Mouse (Mus musculus): ENCODE measurements around the gene Dph2. TPM values are rescaled to one million over a fixed set of nuclear protein-coding genes. Genes with fewer than 3 reads are reported as not detected.

Gene Dph2
- total and polyA plus RNA-seq, 2 experiments from 2014 or later: 7.2 to 10.2 TPM

DNA sequence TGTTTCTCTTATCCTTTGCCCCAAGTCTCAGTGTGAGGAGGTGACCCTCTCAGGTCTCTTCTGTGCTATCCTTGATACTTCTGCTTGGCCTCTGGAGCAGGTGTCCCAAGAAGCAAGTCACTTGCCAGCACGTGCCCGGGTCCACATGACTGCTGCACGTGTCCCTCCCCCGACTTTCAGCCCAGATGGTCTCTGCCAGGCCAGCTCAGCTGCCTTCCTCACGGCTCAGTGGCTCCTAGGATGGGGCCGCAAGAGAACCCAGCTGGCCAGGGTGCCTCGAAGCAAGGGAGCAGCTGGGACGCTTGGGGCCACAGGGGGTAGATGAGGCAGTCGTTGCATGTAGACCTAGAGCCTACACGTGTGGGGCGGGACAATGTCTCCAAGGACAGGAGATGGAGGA is 46.5 kb downstream of the Dph2 start:
- H3K9me3 ChIP-seq (replicated peaks; ENCODE audit: control insufficient read depth, low read length): no peaks in the 10 kb centered on the region
- H3K4me3 ChIP-seq (ENCODE audit: low read depth, low read length): no peak overlapping the region
- H3K4me1 ChIP-seq (ENCODE audit: control insufficient read depth, insufficient read depth): no peaks in the 10 kb centered on the region
- TF ChIP-seq EP300 (IDR thresholded peaks at IDR 0.05; ENCODE audit: low read depth) (no peak), CTCF (IDR thresholded peaks at IDR 0.05; ENCODE audit: low read depth) (no peak)
- no peak overlapping the region for H3K4me2 ChIP-seq (ENCODE audit: low read depth, low read length)
- no peak overlapping the region for H3K9ac ChIP-seq (replicated peaks; ENCODE audit: low read depth, low read length)
- no peak overlapping the region for H3K27ac ChIP-seq (ENCODE audit: low read depth)
- H3K36me3 ChIP-seq (replicated peaks; ENCODE audit: control insufficient read depth, insufficient read depth, low read length): no peaks in the 10 kb centered on the region
- WGBS: 86% methylated on average over 11 of the region's 11 CpGs
- DNase-seq (ENCODE audit: low spot score) (no peak), ATAC-seq (ENCODE audit: insufficient read depth, low read depth) (no peak)
- H3K27me3 ChIP-seq (ENCODE audit: control insufficient read depth, insufficient read depth, low read length): no peaks in the 10 kb centered on the region

DNA sequence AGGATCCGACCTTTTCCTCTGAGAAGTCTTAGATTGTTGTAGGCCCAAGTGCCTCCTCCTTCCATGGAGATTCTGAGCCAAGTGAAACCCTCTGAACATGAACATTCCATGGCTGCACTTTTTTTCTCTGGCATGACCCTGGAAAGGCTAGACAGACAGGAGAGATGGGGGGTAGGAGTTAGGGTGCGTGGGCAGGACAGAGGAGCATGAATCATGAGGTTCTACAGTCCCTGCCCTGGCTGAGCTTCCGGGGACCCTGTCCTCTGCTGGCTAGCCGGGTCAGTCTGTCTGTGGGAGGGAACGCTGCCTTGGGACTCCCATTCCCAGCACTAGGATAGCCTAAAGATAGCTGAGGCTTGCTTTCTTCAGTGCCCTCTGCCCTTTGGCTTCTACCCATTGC is 47.4 kb downstream of the Dph2 start:
- Histone ChIP-seq H3K36me3 (replicated peaks; ENCODE audit: control insufficient read depth, insufficient read depth, low read length) (no peaks in the 10 kb centered on the region), H3K27me3 (ENCODE audit: control insufficient read depth, insufficient read depth, low read length) (no peaks in the 10 kb centered on the region), H3K4me1 (ENCODE audit: control insufficient read depth, insufficient read depth) (no peaks in the 10 kb centered on the region), H3K4me2 (ENCODE audit: low read depth, low read length) (no peak overlapping the region), H3K27ac (ENCODE audit: low read depth) (no peak overlapping the region), H3K9ac (replicated peaks; ENCODE audit: low read depth, low read length) (no peak overlapping the region), H3K9me3 (replicated peaks; ENCODE audit: control insufficient read depth, low read length) (no peaks in the 10 kb centered on the region), H3K4me3 (ENCODE audit: low read depth, low read length) (no peak overlapping the region)
- TF ChIP-seq CTCF (IDR thresholded peaks at IDR 0.05; ENCODE audit: low read depth): no peak
- TF ChIP-seq EP300 (IDR thresholded peaks at IDR 0.05; ENCODE audit: low read depth): no peak
- no peak for ATAC-seq (ENCODE audit: insufficient read depth, low read depth)
- 68% methylated on average over 5 of the region's 5 CpGs for WGBS
- no peak for DNase-seq (ENCODE audit: low spot score)

- Histone ChIP-seq H3K4me3 (ENCODE audit: low read depth, low read length) (no peak overlapping the region), H3K36me3 (replicated peaks; ENCODE audit: control insufficient read depth, insufficient read depth, low read length) (no peaks in the 10 kb centered on the region), H3K4me1 (ENCODE audit: control insufficient read depth, insufficient read depth) (no peaks in the 10 kb centered on the region), H3K9me3 (replicated peaks; ENCODE audit: control insufficient read depth, low read length) (no peaks in the 10 kb centered on the region), H3K4me2 (ENCODE audit: low read depth, low read length) (no peak overlapping the region), H3K27me3 (ENCODE audit: control insufficient read depth, insufficient read depth, low read length) (no peaks in the 10 kb centered on the region), H3K27ac (ENCODE audit: low read depth) (no peak overlapping the region), H3K9ac (replicated peaks; ENCODE audit: low read depth, low read length) (no peak overlapping the region)
- TF ChIP-seq CTCF (IDR thresholded peaks at IDR 0.05; ENCODE audit: low read depth) (no peak), EP300 (IDR thresholded peaks at IDR 0.05; ENCODE audit: low read depth) (no peak)
- 84% methylated on average over 5 of the region's 5 CpGs for WGBS
- ATAC-seq (ENCODE audit: insufficient read depth, low read depth) (no peak), DNase-seq (ENCODE audit: low spot score) (no peak)
These were observed 48.7 kb downstream of the Dph2 start for GRCm38 (mm10) chr4:117843101-117843500.

GRCm38 (mm10) chr4:117841566-117841965 is 50.3 kb downstream of the Dph2 start:
- WGBS: 64% methylated on average over 3 of the region's 3 CpGs

DNA sequence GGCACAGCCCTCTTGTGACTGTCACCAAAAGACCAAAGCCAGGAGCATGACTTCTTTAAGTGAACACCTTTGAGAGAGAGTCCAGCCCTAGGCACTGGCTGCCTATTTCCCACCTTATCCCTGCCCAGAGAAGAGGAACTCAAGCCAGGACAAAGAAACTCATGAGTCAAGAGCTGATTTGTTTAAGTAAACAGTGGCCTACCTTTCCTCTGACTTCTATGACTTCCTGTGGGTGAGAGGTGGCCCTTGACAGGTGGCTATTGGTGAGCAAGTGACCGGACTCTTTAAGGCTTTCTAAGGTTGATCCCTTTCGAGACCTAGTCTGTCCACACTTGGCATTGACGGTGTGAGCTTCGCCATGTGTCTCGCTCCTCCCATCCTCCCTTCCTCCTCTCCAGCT is 51.0 kb downstream of the Dph2 start:
- Histone ChIP-seq H3K9me3 (replicated peaks; ENCODE audit: control insufficient read depth, low read length) (no peaks in the 10 kb centered on the region), H3K4me1 (ENCODE audit: control insufficient read depth, insufficient read depth) (no peaks in the 10 kb centered on the region), H3K36me3 (replicated peaks; ENCODE audit: control insufficient read depth, insufficient read depth, low read length) (no peaks in the 10 kb centered on the region), H3K27me3 (ENCODE audit: control insufficient read depth, insufficient read depth, low read length) (no peaks in the 10 kb centered on the region), H3K27ac (ENCODE audit: low read depth) (no peak overlapping the region), H3K4me2 (ENCODE audit: low read depth, low read length) (no peak overlapping the region), H3K4me3 (ENCODE audit: low read depth, low read length) (no peak overlapping the region), H3K9ac (replicated peaks; ENCODE audit: low read depth, low read length) (no peak overlapping the region)
- ATAC-seq (ENCODE audit: insufficient read depth, low read depth) (no peak), DNase-seq (ENCODE audit: low spot score) (no peak)
- 88% methylated on average over 5 of the region's 5 CpGs for WGBS
- TF ChIP-seq CTCF (IDR thresholded peaks at IDR 0.05; ENCODE audit: low read depth) (no peak), EP300 (IDR thresholded peaks at IDR 0.05; ENCODE audit: low read depth) (no peak)

More at GRCm38 (mm10) chr4:117841566-117841965, 50.3 kb downstream of the Dph2 start:
- Histone ChIP-seq H3K4me1 (ENCODE audit: control insufficient read depth, insufficient read depth) (no peaks in the 10 kb centered on the region), H3K36me3 (replicated peaks; ENCODE audit: control insufficient read depth, insufficient read depth, low read length) (no peaks in the 10 kb centered on the region), H3K4me2 (ENCODE audit: low read depth, low read length) (no peak overlapping the region), H3K9ac (replicated peaks; ENCODE audit: low read depth, low read length) (no peak overlapping the region), H3K4me3 (ENCODE audit: low read depth, low read length) (no peak overlapping the region), H3K27ac (ENCODE audit: low read depth) (no peak overlapping the region), H3K27me3 (ENCODE audit: control insufficient read depth, insufficient read depth, low read length) (no peaks in the 10 kb centered on the region), H3K9me3 (replicated peaks; ENCODE audit: control insufficient read depth, low read length) (no peaks in the 10 kb centered on the region)
- TF ChIP-seq EP300 (IDR thresholded peaks at IDR 0.05; ENCODE audit: low read depth) (no peak), CTCF (IDR thresholded peaks at IDR 0.05; ENCODE audit: low read depth) (no peak)
- no peak for DNase-seq (ENCODE audit: low spot score)
- no peak for ATAC-seq (ENCODE audit: insufficient read depth, low read depth)

GRCm38 (mm10) chr4:117839366-117839765 is 52.5 kb downstream of the Dph2 start:
- H3K27me3 ChIP-seq (ENCODE audit: control insufficient read depth, insufficient read depth, low read length): 0 out of 2 replicates have a peak, but pooled peaks cover 4% of the 10 kb centered on the region
- TF ChIP-seq CTCF (IDR thresholded peaks at IDR 0.05; ENCODE audit: low read depth) (no peak), EP300 (IDR thresholded peaks at IDR 0.05; ENCODE audit: low read depth) (no peak)
- no peaks in the 10 kb centered on the region for H3K36me3 ChIP-seq (replicated peaks; ENCODE audit: control insufficient read depth, insufficient read depth, low read length)
- no peaks in the 10 kb centered on the region for H3K4me1 ChIP-seq (ENCODE audit: control insufficient read depth, insufficient read depth)
- no peak for DNase-seq (ENCODE audit: low spot score)
- ATAC-seq (ENCODE audit: insufficient read depth, low read depth): no peak
- no peak overlapping the region for H3K4me2 ChIP-seq (ENCODE audit: low read depth, low read length)
- H3K27ac ChIP-seq (ENCODE audit: low read depth): no peak overlapping the region
- H3K4me3 ChIP-seq (ENCODE audit: low read depth, low read length): no peak overlapping the region
- no peaks in the 10 kb centered on the region for H3K9me3 ChIP-seq (replicated peaks; ENCODE audit: control insufficient read depth, low read length)
- no peak overlapping the region for H3K9ac ChIP-seq (replicated peaks; ENCODE audit: low read depth, low read length)
- 74% methylated on average over 6 of the region's 6 CpGs for WGBS

Other genes starting within 250 kb of the Dph2 start
- 42.1 and 50.4 TPM in 2 replicates for gene Dmap1, start 209.8 kb downstream of the Dph2 start, total RNA-seq (2014; rRNA removed; ENCODE audit: low replicate concordance)
- gene Dmap1, start 209.8 kb downstream of the Dph2 start, polyA plus RNA-seq (2015; fragmentation: Nextera tagmentation; extraction: Ambion mirVana): 32.1 and 32.6 TPM in 2 replicates
- gene Gm12845, start 167.6 kb downstream of the Dph2 start, total RNA-seq (2014; rRNA removed; ENCODE audit: low replicate concordance): not detected in 2 replicates
- not detected in 2 replicates for gene Gm12845, start 167.6 kb downstream of the Dph2 start, polyA plus RNA-seq (2015; fragmentation: Nextera tagmentation; extraction: Ambion mirVana)
- gene Klf17, start 126.4 kb downstream of the Dph2 start, total RNA-seq (2014; rRNA removed; ENCODE audit: low replicate concordance): not detected in 2 replicates
- gene Klf17, start 126.4 kb downstream of the Dph2 start, polyA plus RNA-seq (2015; fragmentation: Nextera tagmentation; extraction: Ambion mirVana): not detected in 2 replicates
- gene Slc6a9, start 57.5 kb downstream of the Dph2 start, total RNA-seq (2014; rRNA removed; ENCODE audit: low replicate concordance): 2.1 and 3.6 TPM in 2 replicates
- 1.7 and 2.0 TPM in 2 replicates for gene Slc6a9, start 57.5 kb downstream of the Dph2 start, polyA plus RNA-seq (2015; fragmentation: Nextera tagmentation; extraction: Ambion mirVana)
- gene Ccdc24, start 19.5 kb downstream of the Dph2 start, total RNA-seq (2014; rRNA removed; ENCODE audit: low replicate concordance): 1.4 and 1.6 TPM in 2 replicates
- 0.27 and 0.45 TPM in 2 replicates for gene Ccdc24, start 19.5 kb downstream of the Dph2 start, polyA plus RNA-seq (2015; fragmentation: Nextera tagmentation; extraction: Ambion mirVana)
- gene B4galt2, start 8.5 kb downstream of the Dph2 start, total RNA-seq (2014; rRNA removed; ENCODE audit: low replicate concordance): 33.0 and 35.9 TPM in 2 replicates
- gene B4galt2, start 8.5 kb downstream of the Dph2 start, polyA plus RNA-seq (2015; fragmentation: Nextera tagmentation; extraction: Ambion mirVana): 5.9 and 6.1 TPM in 2 replicates
- 314 and 356 TPM in 2 replicates for gene Atp6v0b, start 4.7 kb downstream of the Dph2 start, total RNA-seq (2014; rRNA removed; ENCODE audit: low replicate concordance)
- 216 and 235 TPM in 2 replicates for gene Atp6v0b, start 4.7 kb downstream of the Dph2 start, polyA plus RNA-seq (2015; fragmentation: Nextera tagmentation; extraction: Ambion mirVana)
- 23.3 and 23.5 TPM in 2 replicates for gene Ipo13, start 23.0 kb upstream of the Dph2 start, total RNA-seq (2014; rRNA removed; ENCODE audit: low replicate concordance)
- gene Ipo13, start 23.0 kb upstream of the Dph2 start, polyA plus RNA-seq (2015; fragmentation: Nextera tagmentation; extraction: Ambion mirVana): 30.3 and 31.8 TPM in 2 replicates
- gene Artn, start 37.7 kb upstream of the Dph2 start, total RNA-seq (2014; rRNA removed; ENCODE audit: low replicate concordance): not detected in 2 replicates
- gene Artn, start 37.7 kb upstream of the Dph2 start, polyA plus RNA-seq (2015; fragmentation: Nextera tagmentation; extraction: Ambion mirVana): 0.14 and 0.16 TPM in 2 replicates
- 37.0 and 44.5 TPM in 2 replicates for gene St3gal3, start 242.9 kb upstream of the Dph2 start, total RNA-seq (2014; rRNA removed; ENCODE audit: low replicate concordance)
- 6.7 and 8.2 TPM in 2 replicates for gene St3gal3, start 242.9 kb upstream of the Dph2 start, polyA plus RNA-seq (2015; fragmentation: Nextera tagmentation; extraction: Ambion mirVana)